Mouse (Mus musculus) lung, adult 2 months (tissue): ENCODE data around the gene Crhbp. TPM values are rescaled to one million over a fixed set of nuclear protein-coding genes. Genes with fewer than 3 reads are reported as not detected.
A peak's percentile ranks its signal among the peaks of the same experiment; 100 is the strongest.

Experiments used
- DNase-seq: peaks from one replicate; pipeline ENCODE4 v3.0.0; 2022
- H3K4me1 ChIP-seq: fragments of 200-500 bp; 2 replicates; pipeline ENCODE4 v1.6.1; 2011; ENCODE audit warnings: low read length; ENCODE audit not compliant: control insufficient read depth, insufficient read depth
- H3K4me3 ChIP-seq: fragments of 200-500 bp; replicated peaks from 2 replicates; pipeline ENCODE3; 2011; ENCODE audit warnings: low read depth, mild to moderate bottlenecking, control low read depth, low read length; ENCODE audit errors: extremely low read depth
- CTCF ChIP-seq: fragments of 200-500 bp; IDR thresholded peaks from 2 replicates; pipeline ENCODE4 v1.5.1; 2011; ENCODE audit warnings: mild to moderate bottlenecking, low read length, control low read depth; ENCODE audit not compliant: insufficient read depth
- POLR2A ChIP-seq: fragments of 200-500 bp; IDR thresholded peaks from 2 replicates; pipeline ENCODE4 v1.6.1; 2011; ENCODE audit warnings: low read depth, mild to moderate bottlenecking, control low read depth, low read length, borderline replicate concordance; ENCODE audit errors: extremely low read depth
- WGBS: fragments of 180-500 bp; shearing (Covaris S2); methylation state at CpG from one replicate; pipeline ENCODE4 v1.1.7; 2018; 5-methylcytosine and 5-hydroxymethylcytosine counted together
- polyA plus RNA-seq: library from polyadenylated mRNA; depleted of rRNA; stranded (reverse); fragments of >200 nt; gene quantifications from 2 replicates; pipeline ENCODE4 v1.2.3, GENCODE M21; 2012; rRNA removed

Gene Crhbp
- not detected in 2 replicates for polyA plus RNA-seq

GRCm38 (mm10) chr13:95444824-95445223 lies at the start of gene Crhbp:
Gene Crhbp (minus strand): TSS chr13:95444924.
- no peak for DNase-seq
- TF ChIP-seq CTCF (no peak), POLR2A (no peak)
- H3K4me3 ChIP-seq, result no peak within 1 kb of the TSS
- no peaks in the 10 kb centered on the region; the same call in 1 of the 2 replicates for H3K4me1 ChIP-seq
- WGBS, result 60% methylated on average over 11 of the region's 11 CpGs

GRCm38 (mm10) chr13:95493296-95493695 lies 48.6 kb upstream of the Crhbp start:
- Histone ChIP-seq H3K4me1 (no peaks in the 10 kb centered on the region), H3K4me3 (no peak overlapping the region)
- TF ChIP-seq CTCF, result no peak
- no peak for TF ChIP-seq POLR2A
- 65% methylated on average over 5 of the region's 5 CpGs for WGBS
- no peak for DNase-seq

DNA sequence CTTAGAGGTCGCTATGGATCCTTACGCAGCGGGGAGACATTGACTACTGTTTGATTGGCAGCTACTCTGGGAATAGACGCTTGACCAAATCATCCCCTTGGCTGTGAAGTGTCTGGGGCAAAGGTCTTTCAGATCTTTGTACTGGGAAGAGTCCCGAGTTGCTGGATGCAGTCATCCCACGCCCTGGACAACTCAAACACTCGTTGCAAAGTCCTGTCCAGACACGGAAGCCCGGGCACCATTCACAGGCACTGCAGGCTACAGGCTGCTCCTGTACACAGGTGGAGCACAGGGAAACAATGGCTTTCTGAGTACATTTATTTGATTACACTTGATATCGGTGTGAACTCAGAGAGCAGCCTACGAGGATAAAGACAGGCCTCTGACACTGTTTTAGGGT lies 46.6 kb upstream of the Crhbp start:
- 66% methylated on average over 11 of the region's 11 CpGs for WGBS
- DNase-seq, result no peak
- TF ChIP-seq POLR2A (no peak), CTCF (no peak)
- Histone ChIP-seq H3K4me1 (no peaks in the 10 kb centered on the region), H3K4me3 (no peak overlapping the region)

DNA sequence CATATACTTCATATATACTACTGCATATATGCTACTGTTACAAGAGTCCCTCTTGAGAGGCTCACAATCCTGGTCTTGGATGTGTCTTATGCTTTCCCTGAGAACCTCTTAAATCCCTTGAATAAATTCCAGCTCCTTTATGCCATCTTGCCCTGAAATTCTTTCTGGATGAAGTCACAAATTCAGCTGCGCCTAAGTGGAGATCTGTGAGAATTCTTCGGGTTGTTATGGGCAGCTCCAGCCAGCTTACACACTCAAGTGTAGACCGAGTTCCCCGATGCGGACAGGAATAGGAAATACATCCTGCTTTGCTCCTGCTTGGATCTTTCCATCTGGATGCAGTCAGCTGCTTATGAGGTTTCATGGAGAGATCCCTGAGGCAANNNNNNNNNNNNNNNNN lies 39.9 kb upstream of the Crhbp start:
- peak; percentile 23 for DNase-seq
- TF ChIP-seq POLR2A (no peak), CTCF (no peak)
- H3K4me3 ChIP-seq, result no peak overlapping the region
- 13% methylated on average over 5 of the region's 5 CpGs for WGBS
- H3K4me1 ChIP-seq, result no peaks in the 10 kb centered on the region; the same call in 1 of the 2 replicates

GRCm38 (mm10) chr13:95481428-95481827 lies 36.7 kb upstream of the Crhbp start:
- 8% methylated on average over 4 of the region's 4 CpGs for WGBS
- DNase-seq, result peak; percentile 78
- no peaks in the 10 kb centered on the region; the same call in 1 of the 2 replicates for H3K4me1 ChIP-seq
- peak; percentile 65 for TF ChIP-seq CTCF
- TF ChIP-seq POLR2A, result no peak
- H3K4me3 ChIP-seq, result no peak overlapping the region

DNA sequence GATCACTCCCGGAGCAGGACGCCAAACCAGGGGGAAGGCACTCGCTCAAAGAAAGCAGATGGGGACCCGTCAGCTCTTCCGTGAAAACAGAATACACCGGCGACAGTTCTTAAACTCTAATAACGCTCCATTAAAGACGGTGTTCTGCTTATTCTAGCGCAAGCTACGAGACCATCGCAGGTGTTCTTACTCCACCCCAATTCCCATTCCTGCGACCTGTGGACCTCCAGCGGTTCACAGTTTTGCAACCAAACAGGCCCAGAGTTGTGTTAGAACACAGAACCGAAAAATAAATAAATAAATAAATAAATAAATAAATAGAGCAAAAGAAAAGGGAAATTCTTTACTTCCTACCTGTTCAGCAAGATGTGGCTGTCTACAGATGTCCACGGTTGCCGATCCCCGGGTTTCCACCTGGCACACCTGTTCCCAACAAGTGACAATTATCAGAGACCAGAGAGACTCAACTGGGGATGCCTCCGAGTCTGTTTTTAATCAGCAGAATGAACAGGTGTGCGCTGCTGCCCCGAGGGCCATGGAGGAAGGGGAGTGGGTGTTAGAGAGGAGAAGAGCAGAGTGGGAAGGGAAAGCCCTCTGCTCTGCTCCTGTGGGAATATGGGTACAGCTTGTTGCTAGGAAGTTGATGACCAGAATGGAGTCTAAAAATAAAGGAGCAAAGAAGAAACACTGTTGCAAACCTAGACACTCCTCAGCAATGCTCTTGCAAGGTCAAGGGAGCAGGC lies 34.1 kb upstream of the Crhbp start, which contains the start of gene S100z:
Gene S100z, minus strand, starts transcription at position 51 of the 743 bp plus-strand sequence.
- Histone ChIP-seq H3K4me3 (no peak within 1 kb of the TSS), H3K4me1 (no peaks in the 10 kb centered on the region; the same call in 1 of the 2 replicates)
- TF ChIP-seq CTCF (no peak), POLR2A (no peak)
- DNase-seq, result no peak
- WGBS, result 88% methylated on average over 21 of the region's 21 CpGs

GRCm38 (mm10) chr13:95477173-95477572 lies 32.4 kb upstream of the Crhbp start:
- WGBS, result 63% methylated on average over 6 of the region's 6 CpGs
- H3K4me3 ChIP-seq, result no peak overlapping the region
- no peak for TF ChIP-seq POLR2A
- TF ChIP-seq CTCF, result no peak
- DNase-seq, result no peak
- H3K4me1 ChIP-seq, result no peaks in the 10 kb centered on the region; the same call in 1 of the 2 replicates

- no peak overlapping the region for H3K4me3 ChIP-seq
- no peaks in the 10 kb centered on the region for H3K4me1 ChIP-seq
- TF ChIP-seq CTCF (no peak), POLR2A (no peak)
- DNase-seq, result no peak
- 33% methylated on average over 7 of the region's 7 CpGs for whole genome bisulfite sequencing
These were observed 30.4 kb upstream of the Crhbp start for GRCm38 (mm10) chr13:95475124-95475523.

DNA sequence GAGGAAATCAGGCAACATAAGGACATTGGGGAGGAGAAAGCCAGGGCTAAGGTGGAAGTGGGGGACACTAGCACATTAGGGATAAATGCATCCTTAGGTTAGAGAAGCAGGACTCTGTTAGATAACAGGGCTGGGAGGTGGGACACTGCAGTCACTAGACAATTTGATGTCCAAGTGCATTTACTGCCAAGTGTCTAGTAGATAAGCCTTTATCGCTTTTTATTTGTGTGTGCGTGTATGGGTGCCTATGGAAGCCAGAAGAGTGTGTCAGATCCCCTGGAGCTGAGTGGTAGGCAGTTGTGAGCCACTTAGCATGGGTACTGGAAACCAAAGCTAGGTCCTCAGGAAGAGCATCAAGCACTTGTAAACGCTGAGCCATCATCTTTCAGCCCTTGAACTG lies 29.6 kb upstream of the Crhbp start:
- DNase-seq, result no peak
- TF ChIP-seq POLR2A (no peak), CTCF (no peak)
- Histone ChIP-seq H3K4me3 (no peak overlapping the region), H3K4me1 (no peaks in the 10 kb centered on the region)
- WGBS, result 75% methylated on average over 3 of the region's 3 CpGs

GRCm38 (mm10) chr13:95470970-95471369 lies 26.2 kb upstream of the Crhbp start:
- no peak for DNase-seq

GRCm38 (mm10) chr13:95451529-95451928 lies 6.8 kb upstream of the Crhbp start:
- Histone ChIP-seq H3K4me3 (no peak overlapping the region), H3K4me1 (no peaks in the 10 kb centered on the region)
- no peak for TF ChIP-seq POLR2A
- TF ChIP-seq CTCF, result no peak
- DNase-seq, result no peak
- 57% methylated on average over 2 of the region's 2 CpGs for WGBS

More at GRCm38 (mm10) chr13:95470970-95471369, 26.2 kb upstream of the Crhbp start:
- Histone ChIP-seq H3K4me1 (no peaks in the 10 kb centered on the region), H3K4me3 (no peak overlapping the region)
- TF ChIP-seq CTCF (no peak), POLR2A (no peak)
- 59% methylated on average over 2 of the region's 2 CpGs for WGBS
